Mouse (Mus musculus): Measurements from ENCODE around the gene Noct. TPM values are rescaled to one million over a fixed set of nuclear protein-coding genes. Genes with fewer than 3 reads are reported as not detected.
"Not testable (repeated sequence)": the region's sequence is repeated elsewhere in the genome, so short reads cannot be mapped to it uniquely, and the experiment has no call there.

The Noct gene
- total RNA-seq (2021) = 10 to 100 TPM; 22.5 to 28.0 TPM
- long read RNA-seq, experiment 1, full-length matches to known transcripts = 54 of 55 reads
- long read RNA-seq, experiment 1, partial matches to known transcripts = 0 of 55 reads
- long read RNA-seq, experiment 1, other reads (novel, unspliced or antisense) = 1 of 55 reads
- long read RNA-seq, experiment 2, transcript Noct-201 (3 exons, 3,059 nt) = major isoform, 22 of 22 reads
- long read RNA-seq, experiment 2, partial matches to known transcripts = 0 of 22 reads
- long read RNA-seq, experiment 2, other reads (novel, unspliced or antisense) = 0 of 22 reads

DNA sequence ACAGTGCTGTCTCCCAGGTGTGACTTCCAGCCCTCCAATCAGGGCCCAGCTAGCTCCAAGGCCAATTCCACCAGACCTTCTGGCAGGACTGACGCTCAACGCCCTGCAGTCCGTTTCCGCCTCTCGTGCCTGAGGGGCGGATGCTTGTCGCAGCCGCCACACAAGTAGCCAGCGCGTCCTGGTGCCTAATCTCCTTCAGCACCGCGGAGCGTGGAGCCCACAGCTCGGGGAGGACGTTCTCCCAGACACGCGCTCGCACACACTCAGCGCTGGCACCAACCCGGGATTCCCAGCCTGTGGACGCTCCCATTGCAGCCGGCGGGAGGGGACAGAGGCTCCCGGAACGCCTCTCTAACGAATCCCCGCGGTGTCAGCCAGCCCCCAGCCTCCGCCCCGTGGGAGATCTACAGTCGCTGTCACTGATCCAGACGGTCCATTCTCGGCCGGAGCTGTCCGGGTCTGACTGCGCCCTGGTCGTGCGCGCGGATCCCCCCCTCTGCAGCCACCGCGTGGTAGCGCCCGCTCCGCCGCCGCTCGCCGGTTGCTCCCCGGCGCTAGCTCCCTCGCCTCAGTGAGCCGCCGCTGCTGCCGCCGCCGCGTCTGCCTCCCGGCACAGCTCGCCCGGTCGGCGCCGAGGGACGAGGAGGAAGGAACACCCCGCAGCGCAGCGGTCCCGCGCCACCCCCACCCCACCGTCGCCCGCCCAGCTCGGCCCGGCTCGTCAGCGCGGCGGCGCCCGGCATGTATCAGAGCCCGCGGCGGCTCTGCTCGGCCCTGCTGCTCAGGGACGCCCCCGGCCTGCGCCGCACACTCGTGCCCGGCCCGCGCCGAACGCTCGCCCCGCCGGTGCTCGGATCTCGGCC lies at the start of gene Noct:
Noct (plus strand) TSS at position 85 of the 863 bp plus-strand sequence.
- peak; percentile 90 for DNase-seq (ENCODE audit: low spot score)

DNA sequence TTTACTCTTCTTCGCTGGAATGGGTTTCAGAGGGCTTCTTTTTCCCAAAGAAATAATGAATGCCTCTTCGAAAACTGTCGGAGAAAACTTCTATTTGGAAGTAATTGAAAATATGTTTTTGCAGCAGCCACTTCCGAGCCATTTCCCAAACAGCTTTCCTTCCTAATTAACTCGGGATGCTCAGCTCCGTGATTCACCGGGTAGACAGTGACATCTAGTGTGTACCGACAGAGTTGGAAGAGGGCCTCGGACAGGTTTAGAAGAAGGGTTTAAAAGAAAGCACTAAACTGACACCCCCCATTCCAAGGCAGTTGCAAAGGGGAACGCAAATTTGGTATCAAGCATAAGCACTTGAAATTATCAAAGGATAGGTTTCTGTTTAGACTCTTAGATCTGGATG lies 46.1 kb upstream of the Noct start:
- DNase-seq (ENCODE audit: low spot score) = no peak

GRCm38 (mm10) chr3:51179460-51180146 lies 44.6 kb upstream of the Noct start:
- DNase-seq (ENCODE audit: low spot score) = no peak

DNA sequence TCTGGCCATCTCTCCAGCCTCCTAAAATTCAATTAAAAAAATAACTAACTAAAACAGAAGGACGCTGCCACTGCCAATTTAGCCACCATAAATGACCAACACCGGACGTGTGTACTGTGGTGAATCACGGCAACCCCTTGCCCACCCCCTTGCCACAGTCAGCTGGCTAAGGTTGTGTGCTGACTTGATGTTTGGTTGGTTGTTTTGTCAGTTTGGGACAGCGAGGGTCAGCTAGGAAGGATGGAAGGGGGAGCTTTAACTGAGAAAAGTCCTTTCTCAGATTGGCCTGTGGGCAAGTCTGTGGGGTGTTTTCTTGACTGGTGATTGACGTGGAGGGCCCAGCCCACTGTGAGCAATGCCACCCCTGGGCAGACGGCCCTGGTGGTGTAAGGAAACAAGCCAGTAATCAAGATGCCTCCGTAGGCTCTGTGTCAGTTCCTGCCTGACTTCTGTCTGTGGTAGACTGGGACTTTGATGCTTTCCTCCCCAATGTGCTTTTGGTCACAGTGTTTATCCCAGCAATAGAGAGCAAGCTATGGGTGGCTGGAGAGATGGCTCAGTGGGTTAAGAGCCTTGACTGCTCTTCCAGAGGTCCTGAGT lies 43.8 kb upstream of the Noct start:
- DNase-seq (ENCODE audit: low spot score) = no peak

DNA sequence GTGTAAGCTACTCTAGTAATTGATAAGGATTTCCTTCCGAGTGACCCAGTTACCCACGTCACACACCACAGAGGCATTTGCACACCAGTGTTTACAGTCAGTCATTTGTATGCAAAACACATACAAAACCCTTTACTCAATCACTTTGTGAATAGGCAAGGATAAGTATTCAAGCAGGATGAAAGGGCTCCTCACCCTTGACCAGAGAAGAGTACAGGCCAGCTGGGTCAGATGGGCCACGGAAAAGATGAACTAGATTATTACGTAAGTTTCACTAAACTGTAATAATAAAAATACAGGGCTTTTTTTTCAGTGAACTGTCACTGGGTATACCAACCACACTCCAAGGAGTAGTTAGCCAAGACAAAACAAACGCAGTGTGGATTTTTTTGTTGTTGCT lies 41.8 kb upstream of the Noct start:
- no peak for DNase-seq (ENCODE audit: low spot score)

- not testable (repeated sequence) for DNase-seq (ENCODE audit: low spot score)
These were observed 40.7 kb upstream of the Noct start for GRCm38 (mm10) chr3:51183508-51183907.

DNA sequence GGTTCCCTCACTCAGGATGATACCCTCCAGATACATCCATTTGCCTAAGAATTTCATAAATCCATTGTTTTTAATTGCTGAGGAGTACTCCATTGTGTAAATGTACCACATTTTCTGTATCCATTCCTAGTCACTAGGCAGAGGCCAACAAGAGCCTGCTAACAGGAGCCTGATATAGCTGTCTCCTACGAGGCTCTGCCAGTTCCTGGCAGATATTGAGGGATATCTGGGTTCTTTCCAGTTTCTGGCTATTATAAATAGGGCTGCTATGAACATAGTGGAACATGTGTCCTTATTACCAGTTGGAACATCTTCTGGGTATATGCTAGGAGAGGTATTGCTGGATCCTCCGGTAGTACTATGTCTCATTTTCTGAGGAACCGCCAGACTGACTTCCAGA lies 40.3 kb upstream of the Noct start:
- DNase-seq (ENCODE audit: low spot score) = peak; percentile 52

DNA sequence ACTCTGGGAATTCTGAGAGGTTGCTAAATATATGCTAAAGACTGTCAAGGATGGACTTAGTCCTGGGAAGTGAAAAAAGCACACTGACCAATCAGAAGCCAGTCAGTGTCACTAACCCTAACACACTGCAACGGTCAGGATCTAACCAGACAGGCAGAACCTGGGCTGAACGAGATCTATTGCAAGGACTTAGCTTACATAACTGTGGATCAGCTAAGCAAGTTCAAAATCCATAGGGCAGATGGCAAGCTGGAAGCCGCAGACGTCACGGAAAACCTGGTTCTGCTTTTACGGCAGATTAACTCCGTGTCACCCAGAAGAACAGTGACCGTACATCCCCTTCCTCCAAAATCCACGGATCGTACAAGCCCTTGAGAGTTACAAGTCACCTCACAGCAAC lies 39.5 kb upstream of the Noct start:
- DNase-seq (ENCODE audit: low spot score) = no peak

GRCm38 (mm10) chr3:51185406-51185805 lies 38.8 kb upstream of the Noct start:
- DNase-seq (ENCODE audit: low spot score) = peak; percentile 50

GRCm38 (mm10) chr3:51194075-51194474 lies 30.2 kb upstream of the Noct start:
- peak; percentile 81 for DNase-seq (ENCODE audit: low spot score)

GRCm38 (mm10) chr3:51195321-51195720 lies 28.9 kb upstream of the Noct start:
- peak; percentile 76 for DNase-seq (ENCODE audit: low spot score)

DNA sequence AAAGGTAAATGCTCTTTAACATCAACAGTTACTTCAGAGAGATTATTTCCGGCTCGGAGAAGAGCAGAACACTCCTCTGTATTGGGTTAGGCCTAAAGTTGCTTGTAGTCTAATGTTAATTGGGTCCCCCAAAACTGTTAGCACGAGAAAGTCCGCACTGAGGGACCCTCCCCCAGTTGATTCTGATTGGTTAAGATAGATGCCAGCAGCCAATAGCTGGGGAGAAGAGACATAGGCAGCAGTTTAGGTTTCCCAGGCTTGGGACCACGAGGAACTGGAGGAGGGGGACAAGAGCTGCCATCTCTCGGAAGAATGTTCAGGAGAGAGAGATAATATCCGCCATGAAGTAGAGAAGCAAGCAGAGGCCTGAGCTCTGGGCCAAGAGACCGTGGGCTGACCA lies 28.5 kb upstream of the Noct start:
- DNase-seq (ENCODE audit: low spot score) = no peak

- no peak for DNase-seq (ENCODE audit: low spot score)
These were observed 27.5 kb upstream of the Noct start for GRCm38 (mm10) chr3:51196724-51197111.

- peak; percentile 59 for DNase-seq (ENCODE audit: low spot score)
These were observed 27.0 kb upstream of the Noct start for GRCm38 (mm10) chr3:51197112-51197731.

- no peak for DNase-seq (ENCODE audit: low spot score)
These were observed 26.0 kb upstream of the Noct start for GRCm38 (mm10) chr3:51198291-51198690.

GRCm38 (mm10) chr3:51199130-51199529 lies 25.1 kb upstream of the Noct start:
- DNase-seq (ENCODE audit: low spot score) = no peak

- no peak for DNase-seq (ENCODE audit: low spot score)
These were observed 23.9 kb upstream of the Noct start for GRCm38 (mm10) chr3:51200311-51200710.

DNA sequence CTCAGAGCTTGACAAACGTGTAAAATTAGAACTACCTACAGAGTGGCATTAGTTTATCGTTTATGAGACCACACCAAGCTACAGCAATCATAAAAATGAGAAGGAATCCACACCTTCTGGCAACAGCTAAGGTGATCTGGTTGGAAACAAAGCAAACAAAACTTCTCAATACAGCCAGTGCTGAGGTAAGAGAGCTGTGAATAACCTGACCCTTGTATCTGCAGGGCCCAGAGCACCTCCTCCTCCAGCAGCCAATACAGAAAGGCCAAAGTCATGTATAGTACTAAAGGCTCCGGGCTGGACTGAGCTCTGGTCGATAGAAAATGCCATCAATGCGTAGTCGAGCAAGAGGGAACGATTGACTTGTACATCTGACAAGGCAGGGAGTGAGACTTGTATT lies 23.4 kb upstream of the Noct start:
- no peak for DNase-seq (ENCODE audit: low spot score)

DNA sequence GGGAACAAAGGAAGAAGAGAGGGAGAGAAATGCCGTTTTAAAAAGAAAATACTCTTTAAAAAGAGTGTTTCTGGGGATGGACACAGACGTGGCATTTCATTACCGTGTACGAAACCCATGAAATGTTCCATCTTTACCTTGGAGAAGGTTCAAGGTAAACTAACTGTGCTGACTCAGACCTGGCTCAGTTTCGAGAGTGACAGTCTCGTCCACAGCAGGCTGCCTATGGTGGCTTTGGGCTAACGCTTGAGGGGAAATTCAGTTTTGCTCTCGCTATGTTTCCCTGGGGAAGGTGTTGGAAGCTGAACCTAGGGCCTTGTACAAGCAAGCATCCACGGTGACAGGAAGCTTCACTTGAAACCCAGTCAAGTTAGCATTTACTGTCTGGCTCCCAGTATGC lies 22.3 kb upstream of the Noct start:
- DNase-seq (ENCODE audit: low spot score) = no peak

DNA sequence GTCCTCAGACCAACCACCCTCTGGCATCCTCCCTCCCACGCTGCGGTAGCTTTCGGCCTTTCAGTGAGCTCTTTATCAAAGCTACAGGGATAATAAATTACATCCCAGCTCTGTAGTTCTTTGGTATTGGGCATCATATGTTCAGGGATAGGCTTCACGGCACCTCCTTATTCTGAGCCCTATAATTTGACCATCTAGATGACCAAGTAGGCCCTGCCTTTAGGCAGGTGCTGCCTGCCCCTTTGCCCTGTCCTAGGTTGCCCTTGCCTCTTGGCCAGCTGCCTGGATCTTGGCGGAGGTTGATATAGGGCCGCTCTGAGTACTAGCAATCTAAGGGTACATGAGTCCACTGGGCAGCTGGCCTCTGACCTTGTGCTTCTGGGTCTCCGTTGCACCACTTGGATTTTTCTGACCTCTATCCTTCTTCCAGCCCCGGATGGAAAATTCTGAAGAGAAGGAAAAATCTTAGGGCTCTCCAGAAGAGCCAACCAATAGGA lies 21.7 kb upstream of the Noct start:
- peak; percentile 84 for DNase-seq (ENCODE audit: low spot score)

DNA sequence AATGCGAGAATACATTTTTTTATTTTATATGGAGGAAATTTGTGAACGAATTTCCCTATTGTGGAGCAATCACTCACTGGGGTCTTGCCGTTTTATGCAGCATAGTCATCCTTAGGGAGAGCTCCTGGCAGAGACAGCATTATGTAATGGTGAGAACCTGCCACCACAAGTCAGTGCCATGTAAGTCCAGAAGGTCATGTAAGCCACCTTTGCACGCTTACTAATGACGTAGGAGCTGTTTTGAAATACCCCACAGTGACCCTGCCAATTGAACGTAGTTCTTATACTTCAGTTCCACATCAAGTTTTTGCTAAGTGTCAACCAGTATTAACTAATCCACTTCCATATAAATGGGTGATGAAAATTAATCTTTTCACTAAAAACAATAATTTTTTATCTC lies 20.3 kb upstream of the Noct start:
- no peak for DNase-seq (ENCODE audit: low spot score)

Data from gastrocnemius, adult 18-20 months (tissue).